Mouse (Mus musculus) spleen, adult 2 months (tissue): ENCODE results near the gene Dclk1. TPM values are rescaled to one million over a fixed set of nuclear protein-coding genes. Genes with fewer than 3 reads are reported as not detected.

Experiments
- DNase-seq, 2 experiments: peaks; one replicate each; pipeline versions ENCODE4 v3.0.0 to v3.0.0-alpha.2; 2012 to 2021; ENCODE audit warnings: low spot score in 2 of 2, low read depth in 1 of 2
- H3K27ac ChIP-seq: fragments of 200-500 bp; 2 replicates; pipeline ENCODE4 v1.5.1; 2012; ENCODE audit warnings: low read length, inconsistent platforms; ENCODE audit not compliant: insufficient read depth
- H3K27me3 ChIP-seq: fragments of 200-500 bp; 2 replicates; pipeline ENCODE4 v1.6.1; 2012; ENCODE audit warnings: mild to moderate bottlenecking, moderate library complexity, low read length, inconsistent platforms; ENCODE audit not compliant: control insufficient read depth, insufficient read depth
- H3K36me3 ChIP-seq: fragments of 200-500 bp; 2 replicates; pipeline ENCODE4 v1.6.1; 2012; ENCODE audit warnings: mild to moderate bottlenecking, low read length, inconsistent platforms; ENCODE audit not compliant: control insufficient read depth, insufficient read depth
- H3K4me1 ChIP-seq: fragments of 200-500 bp; 2 replicates; pipeline ENCODE4 v1.6.1; 2011; ENCODE audit warnings: inconsistent platforms; ENCODE audit not compliant: control insufficient read depth, insufficient read depth, insufficient read length
- H3K4me3 ChIP-seq: fragments of 200-500 bp; 2 replicates; pipeline ENCODE4 v1.5.1; 2011; ENCODE audit warnings: mild to moderate bottlenecking, inconsistent platforms; ENCODE audit not compliant: insufficient read depth, insufficient read length; ENCODE audit errors: extremely low read depth
- CTCF ChIP-seq: fragments of 200-500 bp; IDR thresholded peaks from 2 replicates; pipeline ENCODE4 v1.5.1; 2011; ENCODE audit warnings: mild to moderate bottlenecking, inconsistent platforms; ENCODE audit not compliant: insufficient read depth, insufficient read length, insufficient replicate concordance; ENCODE audit errors: extremely low read depth
- POLR2A ChIP-seq: fragments of 200-500 bp; IDR thresholded peaks from 2 replicates; pipeline ENCODE4 v1.6.1; 2011; ENCODE audit warnings: low read depth, low read length, inconsistent platforms
- WGBS: fragments of 180-500 bp; shearing (Covaris S2); methylation state at CpG from one replicate; pipeline ENCODE4 v1.1.7; 2018; 5-methylcytosine and 5-hydroxymethylcytosine counted together
- polyA plus RNA-seq: library from polyadenylated mRNA; depleted of rRNA; stranded (reverse); fragments of >200 nt; gene quantifications from 2 replicates; pipeline ENCODE4 v1.2.3, GENCODE M21; 2012

Dclk1 gene
- polyA plus RNA-seq, 1 experiment = 3.0 TPM

- Histone ChIP-seq H3K36me3 (no peaks in the 10 kb centered on the region), H3K4me1 (no peaks in the 10 kb centered on the region), H3K27ac (no peak overlapping the region), H3K27me3 (no peaks in the 10 kb centered on the region), H3K4me3 (no peak overlapping the region)
- WGBS = 54% methylated on average over 4 of the region's 4 CpGs
- TF ChIP-seq CTCF (no peak), POLR2A (no peak)
- no peak for DNase-seq
Observed at GRCm38 (mm10) chr3:55291964-55292363, 49.8 kb downstream of the Dclk1 start.

- H3K4me1 ChIP-seq = no peaks in the 10 kb centered on the region
- WGBS = 78% methylated on average over 10 of the region's 10 CpGs
- H3K4me3 ChIP-seq = no peak overlapping the region
- DNase-seq = no peak
- no peaks in the 10 kb centered on the region for H3K36me3 ChIP-seq
- H3K27me3 ChIP-seq = no peaks in the 10 kb centered on the region
- TF ChIP-seq POLR2A = no peak
- TF ChIP-seq CTCF = no peak
- no peak overlapping the region for H3K27ac ChIP-seq
Observed at GRCm38 (mm10) chr3:55292783-55293430, 50.7 kb downstream of the Dclk1 start.

DNA sequence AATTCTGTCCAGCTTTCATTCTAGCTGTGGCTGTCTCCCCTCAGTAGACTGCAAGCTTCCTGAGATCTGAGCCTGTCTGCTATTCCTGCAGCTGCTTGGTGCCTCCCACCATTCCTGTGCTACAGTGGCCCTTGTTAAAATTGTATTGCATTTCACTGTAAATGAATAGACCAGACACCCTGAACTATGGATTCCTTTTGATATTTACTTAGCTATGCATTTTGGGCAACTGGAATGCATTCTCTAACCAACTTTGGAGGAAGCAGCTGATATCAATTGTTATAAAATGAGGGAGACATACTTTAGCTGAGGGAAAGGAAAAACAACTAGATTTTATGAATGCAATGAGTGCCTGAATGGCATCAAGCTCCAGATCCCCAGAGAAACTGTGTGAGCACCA is 63.5 kb downstream of the Dclk1 start:
- no peak overlapping the region for H3K27ac ChIP-seq
- H3K4me1 ChIP-seq = no peaks in the 10 kb centered on the region
- no peaks in the 10 kb centered on the region for H3K27me3 ChIP-seq
- no peak for DNase-seq
- TF ChIP-seq POLR2A (no peak), CTCF (no peak)
- H3K36me3 ChIP-seq = no peaks in the 10 kb centered on the region
- H3K4me3 ChIP-seq = no peak overlapping the region

DNA sequence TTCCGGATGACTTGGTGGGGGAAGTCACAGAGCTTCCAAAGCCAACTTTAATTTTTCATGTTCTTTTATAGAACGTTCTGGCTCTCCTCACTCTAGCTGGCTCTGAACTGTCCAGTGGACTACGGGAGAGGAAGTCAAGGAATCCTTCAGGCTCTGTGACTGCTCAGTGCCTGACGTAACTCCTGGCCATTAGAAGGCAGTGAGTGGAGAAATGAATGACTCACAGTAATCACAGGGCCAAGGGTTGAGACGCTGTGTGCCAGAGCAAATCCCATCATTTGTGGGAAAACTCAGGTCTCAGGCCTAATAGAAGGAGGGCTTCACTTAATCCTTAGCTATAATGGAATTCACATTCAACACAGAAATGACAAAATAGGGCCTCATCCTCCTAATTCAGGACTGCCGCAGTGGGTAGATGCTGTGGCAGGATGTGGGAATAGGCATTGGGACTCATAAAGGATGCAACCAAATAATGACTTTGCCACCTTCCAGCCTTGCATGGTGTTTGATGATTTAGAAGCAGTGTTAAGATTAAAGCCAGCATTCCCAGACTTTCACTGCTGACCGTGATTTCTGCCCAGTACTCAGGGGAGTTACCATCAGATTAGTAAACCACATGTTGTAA is 65.5 kb downstream of the Dclk1 start:
- TF ChIP-seq POLR2A (no peak), CTCF (no peak)
- no peaks in the 10 kb centered on the region for H3K4me1 ChIP-seq
- WGBS = 81% methylated on average over 7 of the region's 7 CpGs
- H3K4me3 ChIP-seq = no peak overlapping the region
- no peaks in the 10 kb centered on the region for H3K36me3 ChIP-seq
- no peaks in the 10 kb centered on the region for H3K27me3 ChIP-seq
- no peak for DNase-seq
- no peak overlapping the region for H3K27ac ChIP-seq

GRCm38 (mm10) chr3:55309961-55310360 is 67.8 kb downstream of the Dclk1 start:
- no peak for DNase-seq
- Histone ChIP-seq H3K4me1 (no peaks in the 10 kb centered on the region), H3K27me3 (no peaks in the 10 kb centered on the region), H3K4me3 (no peak overlapping the region), H3K27ac (no peak overlapping the region), H3K36me3 (no peaks in the 10 kb centered on the region)
- WGBS = 79% methylated on average over 8 of the region's 8 CpGs
- TF ChIP-seq CTCF = no peak
- TF ChIP-seq POLR2A = no peak

- Histone ChIP-seq H3K36me3 (no peaks in the 10 kb centered on the region), H3K4me1 (no peaks in the 10 kb centered on the region), H3K27ac (no peak overlapping the region), H3K27me3 (no peaks in the 10 kb centered on the region), H3K4me3 (no peak overlapping the region)
- 83% methylated on average over 8 of the region's 8 CpGs for WGBS
- no peak for DNase-seq
- TF ChIP-seq CTCF = no peak
- TF ChIP-seq POLR2A = no peak
Observed at GRCm38 (mm10) chr3:55315827-55316226, 73.7 kb downstream of the Dclk1 start.

DNA sequence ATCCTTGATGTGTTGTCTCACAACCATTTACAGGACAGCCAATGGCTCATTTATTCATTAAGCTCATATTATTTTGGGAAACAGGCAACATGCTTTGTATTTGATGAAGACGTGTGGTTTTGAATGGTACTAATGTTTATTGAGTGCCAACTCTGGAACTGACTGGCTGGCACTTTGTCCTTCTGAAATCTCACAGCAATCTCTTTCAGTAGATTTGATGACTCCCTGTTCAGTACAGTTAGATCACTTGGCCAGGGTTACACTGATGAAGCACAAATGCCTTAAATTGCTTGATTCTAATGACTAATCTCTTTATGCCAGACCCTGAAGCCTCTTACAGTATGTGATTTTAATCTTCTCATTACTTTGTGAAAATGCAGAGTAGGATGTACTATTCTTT is 75.9 kb downstream of the Dclk1 start:
- Histone ChIP-seq H3K27me3 (no peaks in the 10 kb centered on the region), H3K27ac (no peak overlapping the region), H3K36me3 (no peaks in the 10 kb centered on the region), H3K4me3 (no peak overlapping the region), H3K4me1 (no peaks in the 10 kb centered on the region)
- 92% methylated on average over 1 of the region's 1 CpGs for WGBS
- TF ChIP-seq POLR2A (no peak), CTCF (no peak)
- DNase-seq = no peak
